Mouse (Mus musculus) left cerebral cortex, adult 2 months (tissue): ENCODE measurements at regions not wholly inside any gene's neighbourhood (a gene's known extent, or its start where the extent isn't known, plus 50 kb on each side); places are given as distances from the start of the nearest gene placed in this dataset.

Experiments used
- DNase-seq, 2 experiments: peaks; one replicate each; pipeline ENCODE4 v3.0.0; 2021 to 2022; ENCODE audit warnings: low spot score in 2 of 2, mixed read lengths in 1 of 2; ENCODE audit errors: extremely low spot score in 1 of 2
- H3K27ac ChIP-seq: fragments of 200-600 bp; 2 replicates; pipeline ENCODE4 v1.8.1; 2022
- H3K4me3 ChIP-seq: fragments of 200-600 bp; 2 replicates; pipeline ENCODE4 v1.8.1; 2022
- CTCF ChIP-seq: fragments of 200-600 bp; IDR thresholded peaks from 2 replicates; pipeline ENCODE4 v1.8.1; 2022; ENCODE audit warnings: antibody characterized with exemption, mild to moderate bottlenecking, moderate library complexity
- intact Hi-C: fragments of 180-260 bp; cut with DNase I; formaldehyde crosslinking; loops from one replicate; pipeline ENCODE4 v1.15.1; 2025

DNA sequence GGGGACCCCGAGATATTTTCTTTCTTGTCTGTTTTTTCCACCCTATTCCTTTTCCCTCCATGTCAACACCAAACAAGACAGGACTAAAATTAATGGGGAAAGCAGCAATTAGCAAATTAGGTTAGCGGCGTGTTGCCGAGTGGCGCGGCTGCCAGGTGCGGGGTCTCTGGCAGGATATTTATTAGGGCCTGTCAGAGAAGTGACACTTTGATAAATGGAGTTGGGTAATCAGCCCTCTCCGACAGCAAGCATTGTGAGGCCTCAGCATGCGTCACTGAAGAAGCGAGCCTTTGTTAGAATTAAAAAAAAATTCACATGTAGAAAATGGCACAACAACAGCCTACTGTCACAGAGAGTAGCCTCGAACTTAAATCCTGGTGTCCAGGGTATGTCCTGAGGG, 162.3 kb downstream of the Dhx35 start:
- DNase-seq: no peak
- Histone ChIP-seq H3K4me3 (no peak overlapping the region), H3K27ac (no peak overlapping the region)
- intact Hi-C loops: no loop called here
- no peak for TF ChIP-seq CTCF

DNA sequence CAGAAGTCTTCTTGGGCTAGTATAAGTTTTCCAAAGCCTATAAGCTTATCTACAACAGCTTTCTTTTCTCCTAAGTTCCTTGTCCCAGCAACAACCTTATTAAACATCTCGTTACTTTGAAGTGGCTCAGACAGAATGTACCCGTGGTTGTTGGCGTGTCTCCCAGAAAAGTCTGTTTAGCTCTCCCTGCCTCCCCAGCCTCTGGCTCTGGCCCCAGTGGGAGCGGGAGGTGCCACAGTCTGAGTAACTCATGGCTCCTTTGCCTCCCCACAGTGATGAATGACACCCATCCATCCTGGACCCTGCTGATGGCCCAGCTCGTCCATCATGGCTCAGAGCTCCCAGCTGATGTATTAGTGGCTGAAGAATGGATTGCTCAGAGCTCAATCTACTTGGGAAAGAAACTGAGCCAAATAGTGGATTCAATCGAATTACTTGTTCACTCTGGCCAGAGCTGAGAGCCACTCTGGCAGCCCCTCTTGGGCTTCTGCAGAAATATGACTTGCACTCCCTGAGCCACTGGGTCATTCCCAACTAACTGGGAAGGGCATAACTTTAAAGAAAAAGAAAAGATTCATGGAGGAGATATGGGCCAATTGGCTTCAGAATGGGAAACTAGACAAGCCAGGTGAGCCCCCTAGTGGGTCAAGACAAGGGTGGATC, 170.5 kb downstream of the Dhx35 start:
- Histone ChIP-seq H3K4me3 (no peak overlapping the region), H3K27ac (0 out of 2 replicates have a peak overlapping the region, but pooled peaks have one; percentile 10)
- no peak for TF ChIP-seq CTCF
- DNase-seq: peak; percentile 73 to 78
- intact Hi-C loops: no loop called here

DNA sequence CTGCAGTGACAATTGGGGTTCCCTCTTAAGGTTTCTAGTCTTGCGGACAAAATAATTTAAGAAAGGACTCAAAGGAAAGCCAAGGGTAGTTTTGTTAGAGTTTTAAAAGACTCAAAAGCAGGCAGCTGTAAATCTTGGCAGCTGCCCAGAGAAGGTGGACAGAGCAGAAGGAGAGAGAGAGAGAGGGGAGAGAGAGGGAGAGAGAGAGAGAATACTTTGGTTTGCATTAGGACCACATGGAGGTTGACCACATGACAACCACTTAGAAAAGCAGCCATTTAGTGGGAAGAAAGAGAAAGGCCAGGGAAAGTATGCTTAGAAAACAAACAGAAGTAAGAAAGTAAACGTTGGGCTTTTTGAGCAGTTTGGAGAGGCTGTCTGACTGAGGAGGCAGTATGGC, 177.6 kb downstream of the Dhx35 start:
- no peak for DNase-seq
- H3K4me3 ChIP-seq: no peak overlapping the region
- intact Hi-C loops: no loop called here
- no peak for TF ChIP-seq CTCF
- H3K27ac ChIP-seq: no peak overlapping the region

DNA sequence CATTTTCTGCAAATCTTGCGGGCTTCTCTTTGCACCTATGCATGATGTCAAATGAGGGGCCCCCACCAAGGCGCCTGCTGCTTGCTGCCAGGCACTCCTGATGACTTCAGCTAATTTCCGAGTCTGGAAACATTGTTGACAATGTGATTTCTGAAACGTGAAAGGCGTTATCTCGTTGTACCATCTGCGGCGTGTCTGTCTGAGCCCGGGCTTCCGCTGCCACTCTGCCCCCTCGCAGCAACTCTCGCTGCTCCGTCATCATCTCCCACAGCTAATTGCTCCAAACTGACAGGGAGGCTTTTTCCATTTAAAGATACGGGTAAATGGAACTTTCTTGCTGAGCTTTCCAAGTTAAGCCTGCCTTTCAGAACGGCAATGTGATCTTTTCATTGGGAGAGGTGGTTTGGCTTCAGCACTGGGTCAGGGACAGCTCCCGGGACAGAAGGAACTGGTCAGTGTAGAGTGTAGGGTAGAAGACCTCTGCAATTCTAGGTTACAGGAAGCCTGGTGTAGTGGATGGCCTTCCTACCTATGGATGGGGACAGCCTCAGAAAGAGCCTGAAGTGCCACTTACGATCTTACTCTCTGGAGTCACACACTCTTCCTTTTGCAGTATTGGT, 191.0 kb downstream of the Dhx35 start:
- H3K27ac ChIP-seq: no peak overlapping the region
- DNase-seq: peak in 1 of 2 experiments; percentile 21
- TF ChIP-seq CTCF: no peak
- intact Hi-C loops: loop anchor here (2.0 kb wide), 1 partner anchor 73 kb away; no protein-coding TSS in a partner anchor
- H3K4me3 ChIP-seq: no peak overlapping the region

DNA sequence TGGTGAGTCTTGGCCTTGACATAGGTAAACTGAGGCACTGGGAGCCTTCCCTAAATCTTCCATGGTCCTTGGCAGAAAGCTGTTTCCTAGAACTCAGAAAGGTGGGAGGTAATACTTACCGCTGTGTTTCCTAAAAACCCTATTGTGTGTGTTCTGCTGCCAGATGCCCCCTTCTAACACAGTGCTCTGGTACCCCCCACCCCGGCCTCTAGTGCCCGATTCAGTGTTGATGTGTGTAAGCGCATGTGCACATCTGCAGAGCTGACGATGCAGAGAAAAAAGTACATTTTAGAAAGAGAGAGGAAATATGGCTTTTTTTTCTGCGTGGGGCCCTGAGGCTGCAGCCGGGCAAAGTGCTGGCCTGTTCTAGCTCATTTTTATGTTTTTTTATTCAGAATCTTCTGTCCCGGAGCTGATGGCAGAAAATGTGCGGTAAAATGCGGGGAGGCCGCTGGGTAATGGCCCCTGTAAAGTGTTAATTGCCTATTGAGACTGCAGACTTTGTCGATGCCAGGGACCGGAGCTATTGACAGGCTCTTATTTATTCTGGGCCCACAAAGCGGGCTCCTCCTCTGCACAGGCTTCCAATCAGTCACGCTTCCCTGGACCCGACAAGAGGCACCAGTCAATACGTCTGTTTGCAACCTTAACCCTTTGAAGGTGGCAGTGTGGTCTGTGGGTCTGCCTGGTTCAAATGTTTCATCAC, 208.0 kb downstream of the Dhx35 start:
- intact Hi-C loops: no loop called here
- H3K27ac ChIP-seq: no peak overlapping the region
- TF ChIP-seq CTCF: no peak
- no peak overlapping the region for H3K4me3 ChIP-seq
- no peak for DNase-seq

DNA sequence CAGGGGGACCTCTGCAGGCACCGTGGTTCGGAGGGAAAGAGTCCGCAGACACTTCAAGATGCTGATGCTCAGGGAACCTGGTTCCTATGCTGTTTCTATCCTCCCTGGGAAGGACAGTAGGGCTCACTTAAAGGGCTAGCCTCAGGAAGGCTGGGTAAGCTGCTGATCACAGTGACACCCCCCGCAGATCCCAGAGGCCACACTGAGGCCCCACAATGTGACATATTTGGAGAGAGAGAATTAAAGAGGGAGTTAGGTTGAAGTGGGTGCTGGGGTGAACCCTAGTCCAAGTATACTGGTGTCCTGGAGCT, 208.5 kb downstream of the Dhx35 start:
- Histone ChIP-seq H3K27ac (no peak overlapping the region), H3K4me3 (no peak overlapping the region)
- no peak for TF ChIP-seq CTCF
- intact Hi-C loops: no loop called here
- DNase-seq: no peak

DNA sequence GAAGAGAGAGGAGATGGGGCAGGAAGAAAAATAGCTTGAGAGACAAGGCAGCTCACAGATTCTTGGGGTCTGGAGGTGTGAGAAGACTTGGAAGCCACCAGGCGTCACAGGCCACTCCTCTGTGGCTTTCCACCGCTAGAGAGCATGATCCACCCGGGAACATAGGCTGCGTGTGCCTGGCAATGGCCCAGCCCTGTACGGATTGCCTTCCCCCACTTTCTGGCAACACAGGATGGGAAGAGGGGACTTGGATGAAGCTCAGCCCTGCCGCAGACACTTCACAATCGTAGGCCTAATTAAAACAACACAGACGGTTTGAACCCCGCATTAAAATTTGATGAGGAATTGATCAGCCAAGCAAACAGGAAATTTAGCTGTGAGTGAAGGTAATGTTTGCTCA, 209.8 kb downstream of the Dhx35 start:
- Histone ChIP-seq H3K27ac (no peak overlapping the region), H3K4me3 (no peak overlapping the region)
- DNase-seq: peak in 1 of 2 experiments; percentile 12
- TF ChIP-seq CTCF: no peak
- intact Hi-C loops: no loop called here

DNA sequence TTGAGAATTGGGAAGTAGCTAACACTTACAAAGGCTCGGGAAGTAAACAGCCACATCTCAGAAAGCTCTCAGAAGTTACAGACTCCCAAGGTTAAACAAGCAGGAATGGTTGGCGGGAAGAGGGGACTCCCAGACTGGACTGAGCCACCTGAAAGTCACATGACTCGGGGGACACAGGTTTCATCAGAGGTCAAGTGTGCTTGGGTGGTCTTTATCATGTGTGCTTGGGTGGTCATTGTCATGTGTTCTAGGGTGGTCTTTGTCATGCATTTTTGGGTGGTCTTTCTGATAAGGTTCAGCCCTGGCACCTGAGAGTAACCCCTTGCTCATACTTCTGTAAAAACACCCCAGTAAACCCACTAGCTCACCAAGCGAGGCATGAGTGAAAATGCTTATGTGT, 218.1 kb downstream of the Dhx35 start:
- DNase-seq: no peak
- no peak for TF ChIP-seq CTCF
- intact Hi-C loops: no loop called here

DNA sequence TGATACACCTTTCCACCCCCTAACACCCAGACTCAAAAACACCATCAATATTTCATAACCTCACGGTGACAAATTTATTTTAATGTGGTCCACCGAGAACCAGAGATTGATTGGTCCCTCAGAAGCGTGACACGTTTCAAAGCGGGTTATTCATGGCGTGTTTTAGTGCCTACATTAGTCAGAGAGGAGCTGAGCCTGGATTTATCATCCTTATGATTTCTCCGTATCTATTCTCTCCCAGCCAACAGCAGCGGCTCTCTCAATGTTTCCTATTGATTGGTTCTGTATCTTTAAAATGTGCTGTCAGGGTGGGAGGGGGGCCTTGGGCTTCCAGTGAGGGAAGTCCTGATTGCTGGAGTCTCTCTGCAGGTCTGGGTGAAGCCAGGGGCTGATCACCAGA, 219.9 kb downstream of the Dhx35 start:
- no peak overlapping the region for H3K27ac ChIP-seq
- no peak overlapping the region for H3K4me3 ChIP-seq
- DNase-seq: no peak
- intact Hi-C loops: no loop called here
- TF ChIP-seq CTCF: no peak

More for the DNA sequence above, 218.1 kb downstream of the Dhx35 start:
- H3K4me3 ChIP-seq: no peak overlapping the region
- no peak overlapping the region for H3K27ac ChIP-seq

DNA sequence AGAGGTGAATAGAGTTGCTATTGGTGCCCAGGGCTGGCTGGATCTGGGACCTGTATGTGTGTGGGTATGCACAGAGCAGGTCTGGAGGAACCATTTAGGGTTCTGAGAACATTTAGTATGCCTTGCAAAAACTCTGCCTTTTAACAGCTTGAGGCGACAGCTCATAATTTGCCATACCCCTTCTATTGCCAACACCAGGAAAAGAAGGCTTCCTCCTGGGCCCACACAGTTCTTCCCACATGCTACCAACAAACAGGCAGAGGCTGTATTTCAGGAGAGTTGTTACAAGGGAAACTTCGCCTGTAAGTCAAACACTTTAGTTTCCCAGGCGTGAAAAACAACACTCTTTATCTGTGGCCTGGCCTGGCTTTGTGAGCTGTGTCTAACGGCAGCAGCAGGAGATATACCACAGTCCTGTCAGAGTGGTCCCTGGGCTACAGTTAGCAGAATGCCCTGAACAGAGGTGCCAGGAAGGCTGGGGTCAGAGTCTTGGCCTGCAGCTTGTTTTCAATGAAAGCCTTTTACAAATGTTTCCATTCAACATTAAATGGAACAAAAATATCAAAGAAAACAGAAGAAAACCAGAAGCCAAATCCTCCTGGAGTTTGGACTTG, 225.4 kb downstream of the Dhx35 start:
- H3K27ac ChIP-seq: no peak overlapping the region

DNA sequence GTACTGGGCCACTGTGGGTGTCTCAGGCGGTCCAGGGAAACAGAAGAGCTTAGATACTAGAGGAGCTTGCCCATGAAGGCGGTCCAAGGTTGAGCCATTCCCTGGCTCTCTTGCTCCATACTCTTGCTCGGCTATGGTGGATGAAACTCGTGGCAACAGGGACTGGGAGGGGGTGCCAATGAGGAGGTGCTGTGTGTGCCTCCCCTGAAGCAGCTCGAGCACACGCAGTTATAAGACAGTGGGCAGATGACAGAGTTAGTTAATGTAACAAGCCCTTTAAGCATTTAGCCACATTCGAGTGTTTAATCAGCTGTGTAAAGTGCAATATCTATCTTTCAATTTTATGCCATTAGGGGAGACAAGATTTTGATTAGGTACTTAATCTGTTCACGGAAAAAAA, 237.5 kb downstream of the Dhx35 start:
- H3K27ac ChIP-seq: no peak overlapping the region
- DNase-seq: no peak
- H3K4me3 ChIP-seq: no peak overlapping the region
- intact Hi-C loops: no loop called here
- no peak for TF ChIP-seq CTCF

More for the DNA sequence above, 225.4 kb downstream of the Dhx35 start:
- peak; percentile 26 to 34 for DNase-seq
- TF ChIP-seq CTCF: no peak
- intact Hi-C loops: no loop called here
- H3K4me3 ChIP-seq: no peak overlapping the region

DNA sequence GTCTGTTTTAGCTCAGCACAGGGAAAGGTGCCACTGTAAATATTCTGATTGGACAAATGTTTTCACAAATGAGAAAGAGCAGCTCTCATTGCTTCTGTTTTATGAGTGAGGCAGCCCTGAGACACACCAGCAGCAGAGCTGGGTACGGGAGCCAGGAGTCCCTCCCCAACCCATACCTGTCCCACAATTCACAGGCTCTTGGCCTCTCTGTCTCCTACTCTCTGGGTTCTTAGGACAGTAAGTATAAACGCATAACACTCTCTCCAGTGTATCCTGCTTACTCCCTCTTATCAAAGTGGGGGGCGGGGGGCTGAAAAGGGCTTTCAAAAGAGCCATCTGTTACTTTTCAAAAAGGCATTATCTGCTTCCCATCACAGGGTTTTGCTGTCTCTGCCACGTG, 245.3 kb downstream of the Dhx35 start:
- no peak overlapping the region for H3K27ac ChIP-seq
- no peak for DNase-seq
- no peak for TF ChIP-seq CTCF
- intact Hi-C loops: no loop called here
- no peak overlapping the region for H3K4me3 ChIP-seq
